Mouse (Mus musculus) embryonic facial prominence, embryonic 10.5 days (tissue): ENCODE data around the gene Vmn1r75. TPM values are rescaled to one million over a fixed set of nuclear protein-coding genes. Genes with fewer than 3 reads are reported as not detected.

ENCODE experiments used
- DNase-seq: peaks from one replicate; pipeline ENCODE4 v3.0.0-alpha.2; 2017; ENCODE audit warnings: low spot score
- H3K27ac ChIP-seq: fragments of 300-500 bp; sonication (generic); replicated peaks from 2 replicates; pipeline ENCODE4 v1.5.1; 2016; ENCODE audit warnings: mild to moderate bottlenecking
- H3K27me3 ChIP-seq: fragments of 300-500 bp; sonication (generic); replicated peaks from 2 replicates; pipeline ENCODE4 v1.6.1; 2016; ENCODE audit warnings: low read depth, mild to moderate bottlenecking; ENCODE audit not compliant: poor library complexity, severe bottlenecking
- H3K36me3 ChIP-seq: fragments of 300-500 bp; sonication (generic); replicated peaks from 2 replicates; pipeline ENCODE4 v1.6.1; 2016; ENCODE audit warnings: mild to moderate bottlenecking, moderate library complexity
- H3K4me1 ChIP-seq: fragments of 300-500 bp; sonication (generic); 2 replicates; pipeline ENCODE4 v1.6.1; 2016
- H3K4me3 ChIP-seq: fragments of 300-500 bp; sonication (generic); 2 replicates; pipeline ENCODE4 v1.5.1; 2016; ENCODE audit warnings: mild to moderate bottlenecking, moderate library complexity
- H3K9me3 ChIP-seq: fragments of 300-500 bp; sonication (generic); 2 replicates; pipeline ENCODE4 v1.6.1; 2016; ENCODE audit warnings: mild to moderate bottlenecking
- WGBS: fragments of 180-500 bp; shearing (Covaris S2); methylation state at CpG from one replicate; pipeline ENCODE4 v1.1.7; 2016; 5-methylcytosine and 5-hydroxymethylcytosine counted together
- polyA plus RNA-seq: library from polyadenylated mRNA; unstranded; fragments of >200 nt; fragmentation: Nextera tagmentation; extraction: Ambion mirVana; gene quantifications from 2 replicates; pipeline ENCODE4 v1.2.1, GENCODE M21; 2016

Vmn1r75 gene
- polyA plus RNA-seq: not detected in 2 replicates

- Histone ChIP-seq H3K27ac (no peak within 1 kb of the TSS), H3K27me3 (no peaks in the 10 kb centered on the region), H3K4me3 (no peak within 1 kb of the TSS), H3K4me1 (no peaks in the 10 kb centered on the region), H3K9me3 (peaks cover 18% of the 10 kb centered on the region), H3K36me3 (no peaks in the 10 kb centered on the region)
- DNase-seq: no peak
Measured at GRCm38 (mm10) chr7:11874330-11874729, at the start of gene Vmn1r75. Gene Vmn1r75, plus strand, starts transcription at chr7:11874630.

GRCm38 (mm10) chr7:11833680-11834079 is 40.8 kb upstream of the Vmn1r75 start, which contains the start of gene Vmn1r74:
Gene Vmn1r74, plus strand, starts transcription at chr7:11833980.
- DNase-seq: no peak
- Histone ChIP-seq H3K27ac (no peak within 1 kb of the TSS), H3K27me3 (no peaks in the 10 kb centered on the region), H3K4me3 (no peak within 1 kb of the TSS), H3K4me1 (no peaks in the 10 kb centered on the region), H3K9me3 (peaks cover 31% of the 10 kb centered on the region), H3K36me3 (no peaks in the 10 kb centered on the region)
- 76% methylated on average over 2 of the region's 2 CpGs for WGBS

Other genes starting within 250 kb of the Vmn1r75 start
- gene Vmn1r72, start 194.5 kb upstream of the Vmn1r75 start, polyA plus RNA-seq: not detected in 2 replicates
- not detected in 2 replicates for gene Vmn1r73, start 144.4 kb upstream of the Vmn1r75 start, polyA plus RNA-seq
- gene Vmn1r74, start 40.6 kb upstream of the Vmn1r75 start, polyA plus RNA-seq: not detected in 2 replicates
- not detected in 2 replicates for gene Vmn1r76, start 63.6 kb downstream of the Vmn1r75 start, polyA plus RNA-seq
- gene Vmn1r77, start 162.1 kb downstream of the Vmn1r75 start, polyA plus RNA-seq: not detected in 2 replicates